Mouse (Mus musculus) frontal cortex, postnatal 10 days (tissue): Measurements from ENCODE around the gene Birc5.

Experiments
- DNase-seq, 2 experiments: peaks; one replicate each; pipeline ENCODE4 v3.0.0; 2022; ENCODE audit warnings: low spot score in 2 of 2, mixed read lengths in 1 of 2

The Birc5 gene

DNA sequence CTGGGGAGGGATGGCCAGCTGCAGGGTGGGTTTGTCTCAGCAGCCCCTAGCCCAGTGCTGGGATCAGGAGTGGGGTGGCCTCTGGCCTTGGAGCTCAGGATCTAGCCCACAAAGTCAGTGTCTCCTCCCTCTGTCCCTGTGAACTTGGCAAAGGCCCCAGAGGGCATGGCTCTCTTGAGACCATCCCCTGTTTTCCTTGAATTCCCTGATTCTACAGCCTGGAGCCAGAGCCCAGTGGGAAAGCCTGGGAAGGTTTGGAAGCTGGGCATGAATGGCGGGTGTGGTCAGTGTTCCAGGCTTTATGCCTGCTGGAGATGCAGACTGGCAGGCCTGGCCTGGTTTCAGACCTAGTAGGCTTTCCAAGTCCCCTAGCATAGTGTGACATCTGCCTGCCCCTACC lies 33.2 kb downstream of the Birc5 start:
- DNase-seq = no peak

DNA sequence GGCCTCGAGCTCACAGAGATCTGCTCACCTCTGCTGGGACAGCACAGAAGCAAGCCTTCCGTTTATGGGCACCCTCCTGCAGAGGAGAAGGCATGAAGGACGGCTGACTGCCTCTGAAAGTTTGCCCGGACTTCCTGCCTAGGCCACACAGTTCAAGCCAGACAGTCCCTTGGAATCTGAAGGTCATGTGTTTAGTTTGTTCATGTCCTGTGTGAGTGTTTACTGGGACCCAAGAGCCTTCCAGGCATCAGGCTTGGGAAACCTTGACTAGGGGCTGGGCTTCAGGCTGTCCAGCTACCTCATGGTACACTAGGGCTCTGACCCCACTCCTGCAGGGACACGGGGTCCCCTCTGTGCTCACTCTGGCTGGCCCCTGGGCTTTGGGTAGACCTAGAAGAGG lies 36.9 kb downstream of the Birc5 start:
- DNase-seq = no peak

DNA sequence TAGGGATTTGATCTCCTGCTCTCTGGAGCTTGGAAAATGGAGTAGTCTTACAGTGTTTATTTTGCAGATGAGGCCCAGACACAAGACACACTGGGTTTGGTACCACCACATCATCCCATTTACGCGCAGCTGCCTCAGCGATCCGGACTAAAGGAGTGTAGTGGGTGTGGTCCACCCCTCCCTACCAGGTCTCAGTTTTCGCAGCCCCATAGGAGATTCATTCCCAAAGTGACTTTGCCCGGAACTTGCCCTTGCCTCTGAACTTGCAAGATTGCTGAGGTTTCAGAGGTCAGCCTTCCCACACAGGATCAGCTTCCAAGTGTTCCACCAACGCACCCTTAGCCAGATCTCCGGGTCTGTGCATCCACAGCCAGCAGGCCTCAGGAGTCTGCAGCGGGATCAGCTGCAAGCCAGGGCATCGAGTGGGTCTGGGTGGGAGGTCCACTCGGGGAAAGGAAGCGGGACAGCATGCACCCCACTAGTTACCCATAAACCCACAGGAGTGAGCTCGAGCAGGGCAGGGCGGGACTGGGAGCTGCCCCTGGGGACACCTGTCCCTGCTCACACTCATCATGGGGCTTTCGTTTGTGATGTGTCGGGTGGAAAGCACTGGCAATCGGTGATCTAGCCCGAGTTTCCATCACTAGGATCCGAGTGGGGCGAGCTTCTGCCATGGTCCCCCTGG lies 39.3 kb downstream of the Birc5 start:
- no peak for DNase-seq

DNA sequence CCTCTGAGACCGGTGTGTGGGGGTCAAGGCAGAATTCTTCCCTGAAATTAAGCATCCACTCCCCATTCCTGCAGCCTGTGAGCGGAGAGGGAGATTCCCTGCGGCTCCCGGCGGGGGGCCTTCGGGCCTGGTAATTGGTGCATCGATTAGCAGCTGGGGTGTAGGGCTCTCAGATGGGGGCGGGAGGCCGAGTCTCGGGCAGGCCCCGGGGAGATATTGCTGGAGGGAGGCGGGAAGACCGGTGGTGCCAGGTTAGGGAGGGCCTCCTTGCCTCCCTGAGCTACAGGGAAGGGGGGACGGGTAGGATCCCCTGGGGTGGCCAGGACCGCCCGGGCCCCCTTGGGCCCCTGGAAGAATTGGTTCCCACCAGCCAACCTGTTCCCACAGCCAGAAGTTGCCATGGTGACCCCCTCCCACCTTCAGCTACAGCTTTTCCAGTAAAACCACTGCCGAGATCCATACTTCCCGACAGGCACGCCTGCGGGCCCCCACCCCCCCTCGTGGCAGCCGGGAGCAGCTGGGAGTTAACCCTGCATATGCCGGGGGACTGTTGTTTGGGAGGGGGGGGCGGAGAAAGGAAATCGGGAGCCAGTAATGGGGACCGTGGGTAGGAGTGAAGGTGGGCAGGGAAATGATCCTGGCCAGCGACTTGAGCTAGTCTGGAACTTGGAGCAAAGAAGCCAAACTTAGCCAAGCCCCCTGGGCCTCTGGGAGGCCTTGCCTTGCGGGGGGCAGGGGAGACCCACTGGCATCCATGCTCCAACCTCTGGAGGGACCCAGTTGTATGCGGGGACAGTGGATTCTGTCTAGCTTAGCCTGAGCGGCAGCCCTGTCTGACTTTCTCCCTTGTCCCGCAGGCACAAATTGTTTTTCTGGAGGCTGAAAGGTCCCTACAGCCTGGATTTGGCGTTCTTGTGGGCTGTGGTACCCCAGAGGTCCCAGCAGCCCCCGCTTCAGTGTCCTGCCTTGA lies 40.1 kb downstream of the Birc5 start:
- peak in 1 of 2 experiments; percentile 47 for DNase-seq

DNA sequence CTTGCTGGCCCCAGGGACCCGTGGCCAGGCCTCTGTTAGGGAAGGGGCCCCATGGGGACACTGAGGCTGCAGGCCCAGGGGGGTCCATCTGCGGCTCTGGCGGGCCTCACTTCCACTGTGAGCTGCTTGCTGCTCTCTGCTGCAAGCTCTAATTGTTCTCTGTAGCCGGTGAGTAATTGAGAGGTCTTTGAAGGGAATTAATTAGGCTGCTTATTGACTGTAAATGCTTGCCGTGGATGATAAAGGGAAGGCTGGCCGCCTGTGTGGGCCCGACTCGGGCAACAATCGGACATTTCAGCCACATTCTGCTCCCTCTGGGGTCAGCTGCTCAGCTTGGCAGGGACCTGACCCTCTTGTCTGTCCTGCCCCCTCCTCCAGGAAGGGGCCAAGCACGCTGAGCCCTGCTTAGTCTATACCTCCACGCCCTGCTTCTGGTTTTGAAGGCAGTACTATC lies 40.9 kb downstream of the Birc5 start:
- no peak for DNase-seq

DNA sequence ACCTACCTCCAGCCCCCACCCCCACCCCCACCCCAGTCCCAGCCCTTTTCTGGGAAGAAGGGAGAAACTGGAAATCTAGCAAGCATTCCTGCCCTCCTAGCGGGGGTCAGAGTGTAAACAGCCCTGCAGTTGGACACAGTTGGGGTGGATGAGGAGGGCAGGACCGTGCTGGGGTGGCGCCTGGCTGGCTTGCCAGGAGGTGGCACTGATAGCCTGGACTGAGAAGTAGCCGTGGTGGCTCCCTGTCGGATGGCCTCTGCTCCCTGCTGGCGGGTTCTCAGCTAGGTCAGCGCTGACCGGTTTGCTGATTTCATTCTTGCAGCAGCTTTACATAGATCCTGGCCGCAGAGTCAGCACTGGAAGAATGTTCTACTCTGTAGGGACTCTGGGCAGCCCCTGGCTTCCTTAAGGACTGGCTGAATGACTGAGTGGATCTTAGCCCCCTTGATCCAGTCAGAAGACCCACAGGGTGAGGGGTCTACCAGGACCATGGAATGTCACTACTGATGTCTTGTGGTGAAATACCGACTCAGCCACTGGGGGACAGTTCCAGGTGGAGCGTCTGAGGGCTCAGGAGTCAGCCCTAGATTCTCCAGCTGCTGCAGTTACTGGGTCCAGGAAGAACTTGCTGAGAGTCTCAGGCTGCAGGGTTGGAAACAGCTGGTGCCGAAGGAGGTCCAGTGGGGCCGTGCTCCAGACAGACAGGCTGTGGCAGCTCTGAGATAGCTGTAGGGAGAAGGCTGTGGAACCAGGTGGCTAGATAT lies 41.6 kb downstream of the Birc5 start:
- DNase-seq = no peak

DNA sequence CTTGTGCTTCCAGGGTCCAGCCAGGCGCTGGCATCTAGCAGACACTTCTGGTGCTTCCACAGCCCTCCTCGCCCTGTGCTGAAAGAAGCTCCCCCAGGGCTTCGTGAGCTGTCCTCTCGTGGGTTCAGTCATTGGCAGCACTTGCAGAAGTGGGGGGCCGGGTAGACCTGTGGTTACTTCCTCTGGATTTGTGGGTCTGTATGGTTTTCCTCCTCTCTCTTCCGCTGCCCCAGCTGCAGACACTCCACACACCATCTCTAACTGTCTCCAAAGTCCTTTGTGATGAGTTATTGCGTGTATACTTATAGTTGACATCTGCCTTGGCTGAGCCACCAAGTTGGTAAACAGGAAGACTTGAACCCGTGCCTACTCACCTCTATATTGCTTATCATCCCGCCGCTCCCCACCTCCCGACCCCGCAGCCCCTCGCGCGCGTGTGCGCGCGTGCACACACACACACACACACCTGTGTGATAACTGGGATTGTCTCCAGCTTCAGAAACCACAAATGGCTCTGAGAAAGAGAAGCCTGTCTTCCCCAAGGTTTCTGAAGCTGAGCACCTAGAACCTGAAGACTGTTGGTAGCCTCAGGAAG lies 42.6 kb downstream of the Birc5 start:
- no peak for DNase-seq

DNA sequence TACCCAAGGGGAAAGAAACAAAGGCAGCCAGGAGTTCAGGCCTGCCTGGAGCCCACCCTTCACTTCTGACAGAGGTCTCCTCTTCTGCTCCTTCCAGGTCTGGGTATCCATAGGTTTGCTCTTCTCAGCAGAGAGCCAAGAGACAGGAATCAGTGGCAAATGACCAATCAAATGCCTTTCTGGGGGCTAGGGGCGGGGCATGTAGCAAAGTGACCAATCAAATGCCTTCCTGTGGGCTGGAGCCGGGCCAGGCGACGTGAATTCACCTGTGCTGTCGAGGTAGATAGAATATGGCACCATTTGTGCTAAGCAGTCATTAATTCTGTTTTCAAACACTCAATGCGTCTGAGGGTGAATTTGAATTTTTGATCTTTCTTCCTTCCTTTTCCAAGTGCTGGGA lies 43.1 kb downstream of the Birc5 start:
- DNase-seq = no peak

DNA sequence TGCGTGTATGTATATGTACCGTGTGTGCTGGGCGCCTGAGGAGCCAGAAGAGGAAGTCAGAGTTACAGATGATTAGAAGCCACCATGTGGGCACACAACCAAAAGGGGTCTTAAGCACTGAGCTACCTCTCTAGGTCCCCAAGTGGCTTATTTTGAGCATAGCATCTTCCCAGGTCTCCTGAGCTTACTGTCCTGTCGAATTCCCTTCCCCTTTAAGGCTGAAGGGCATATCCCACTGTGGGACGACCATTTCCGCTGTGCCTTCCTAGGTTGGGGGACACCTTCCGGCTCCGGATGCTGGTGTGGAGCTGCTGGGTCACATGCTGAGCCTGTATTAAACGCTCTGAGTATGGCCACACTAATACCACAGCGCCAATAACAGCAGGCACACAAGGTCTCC lies 45.6 kb downstream of the Birc5 start:
- no peak for DNase-seq

DNA sequence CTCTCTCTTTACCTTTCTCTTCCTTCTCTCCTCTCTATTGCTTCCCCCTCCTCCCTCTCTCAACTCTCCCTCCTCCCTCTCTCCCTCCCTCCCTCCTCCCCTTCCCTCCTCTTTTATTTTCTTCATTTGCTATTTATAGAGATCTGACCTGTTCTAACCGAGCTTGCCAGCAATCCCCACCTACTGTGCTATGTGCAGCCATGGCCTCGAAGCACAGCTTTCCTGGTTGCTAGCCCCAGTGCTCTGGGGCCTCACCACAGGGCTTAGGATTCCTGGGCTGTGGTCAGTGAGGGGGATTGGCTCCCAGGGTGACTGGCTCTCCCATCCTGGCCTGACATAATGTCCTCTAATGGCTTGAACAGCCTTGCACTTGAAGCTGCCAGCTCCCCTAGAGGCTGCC lies 47.5 kb downstream of the Birc5 start:
- DNase-seq = no peak

DNA sequence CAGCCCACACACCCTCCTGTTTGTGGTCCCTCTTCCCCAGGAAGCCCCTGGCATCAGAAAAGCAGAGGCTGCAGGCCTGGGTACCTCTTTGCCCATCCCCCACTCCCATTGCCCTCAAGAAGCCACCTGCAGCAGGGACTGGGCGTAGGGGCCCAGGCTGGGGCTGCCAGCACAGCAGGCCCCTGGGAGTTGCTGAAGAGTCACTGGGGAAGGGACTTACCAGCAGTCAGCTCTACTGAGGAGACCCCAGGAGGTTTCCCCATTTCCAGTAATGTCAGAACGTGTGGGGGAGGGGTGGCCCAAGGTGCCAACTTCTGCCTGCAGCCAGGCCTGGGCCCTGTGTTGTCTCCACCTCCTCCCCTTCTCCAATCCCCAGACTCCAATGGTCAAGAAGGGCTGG lies 53.2 kb downstream of the Birc5 start:
- no peak for DNase-seq

DNA sequence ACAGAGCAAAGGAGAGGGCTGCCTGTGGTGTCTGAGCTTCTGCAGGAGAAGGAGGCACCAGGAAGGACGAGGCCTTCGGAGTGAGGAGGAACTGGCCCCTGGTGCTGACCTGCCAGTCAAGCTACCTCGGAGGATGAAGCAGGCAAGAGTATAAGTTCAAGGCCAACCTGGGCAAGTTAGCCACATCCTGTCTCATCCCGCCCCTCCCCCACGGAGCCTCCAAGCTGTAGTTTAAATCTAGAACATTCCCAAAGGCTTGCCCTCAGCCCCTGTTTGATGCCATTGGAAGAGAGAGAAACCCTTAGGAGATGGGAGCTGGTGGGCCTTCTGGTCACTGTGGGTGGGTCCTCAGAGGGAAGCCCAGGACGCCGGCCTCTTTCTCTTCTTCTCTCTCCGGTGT lies 55.4 kb downstream of the Birc5 start:
- DNase-seq = no peak
